Mouse (Mus musculus) C2C12 (cell line): ENCODE results near the gene Spon1.

Experiments used
- CEBPB ChIP-seq: IDR thresholded peaks from one replicate; pipeline ENCODE4 v1.6.1; 2011; ENCODE audit warnings: low read depth, mild to moderate bottlenecking, control low read depth, moderate library complexity
- CTCF ChIP-seq: IDR thresholded peaks from one replicate; pipeline ENCODE4 v1.5.1; 2011; ENCODE audit not compliant: control insufficient read depth, insufficient read depth, insufficient read length
- FOSL1 ChIP-seq: IDR thresholded peaks from one replicate; pipeline ENCODE4 v1.8.0; 2011; ENCODE audit warnings: mild to moderate bottlenecking, low read length; ENCODE audit not compliant: poor library complexity, insufficient read depth, severe bottlenecking
- USF1 ChIP-seq: IDR thresholded peaks from one replicate; pipeline ENCODE4 v1.6.1; 2011; ENCODE audit warnings: low read depth, mild to moderate bottlenecking, control low read depth, moderate library complexity

DNA sequence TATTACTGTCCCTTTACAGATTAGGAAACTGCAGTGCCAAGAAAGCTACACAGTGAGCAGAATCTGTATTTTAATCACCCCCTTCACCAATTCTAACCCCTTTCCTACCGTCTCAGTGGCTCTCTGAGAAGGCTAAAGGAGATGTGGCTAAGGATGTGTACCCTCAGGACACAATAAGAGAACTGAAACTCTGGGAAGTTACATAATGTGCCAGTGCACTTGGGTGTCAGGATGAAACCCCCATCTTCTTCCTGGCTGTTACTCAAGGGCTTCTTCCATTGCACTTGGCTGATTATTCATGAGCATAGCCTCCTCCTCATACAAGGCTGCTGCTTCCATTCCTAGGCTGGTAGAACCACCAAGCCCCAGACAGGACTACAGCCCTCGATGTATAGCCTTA, 43.8 kb upstream of the Spon1 start:
- no peak for TF ChIP-seq CTCF
- TF ChIP-seq USF1 = no peak
- no peak for TF ChIP-seq FOSL1
- TF ChIP-seq CEBPB = no peak
